Mouse (Mus musculus): ENCODE measurements at regions not wholly inside any gene's neighbourhood (a gene's known extent, or its start where the extent isn't known, plus 50 kb on each side); places are given as distances from the start of the nearest gene placed in this dataset.

DNA sequence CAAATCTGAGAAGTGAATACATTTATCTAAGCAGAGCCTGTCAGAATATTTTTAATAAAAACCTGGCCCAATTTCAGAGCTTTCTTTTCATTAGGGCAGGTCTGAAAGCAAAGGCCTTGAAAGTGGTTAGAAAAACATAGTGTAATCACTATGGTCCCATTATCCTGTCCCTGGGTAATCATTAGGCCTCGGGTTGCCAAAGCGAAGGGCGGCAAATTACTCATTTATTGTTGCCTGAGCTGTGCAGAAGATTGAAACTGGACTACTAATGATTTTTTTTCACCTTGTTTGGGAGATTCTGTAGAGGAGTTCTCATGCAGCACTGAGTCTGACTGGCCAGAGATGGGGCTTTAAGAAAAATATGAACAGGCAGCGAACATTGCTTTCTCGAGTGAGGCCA, 63.7 kb upstream of the Prkd1 start:
- TF ChIP-seq POLR2A (IDR thresholded peaks at IDR 0.05; ENCODE audit: insufficient read depth, low read length) (no peak), CTCF (IDR thresholded peaks at IDR 0.05; ENCODE audit: low read depth, low read length) (no peak)
